Mouse (Mus musculus) intestine, embryonic 16.5 days (tissue): ENCODE measurements around the gene Ubn1. TPM values are rescaled to one million over a fixed set of nuclear protein-coding genes. Genes with fewer than 3 reads are reported as not detected.
A peak's percentile ranks its signal among the peaks of the same experiment; 100 is the strongest.

Source experiments
- ATAC-seq: fragments of 200-750 bp; cut with Nextera tagmentation; 2 replicates; pipeline ENCODE4 v1.8.0; 2017; ENCODE audit warnings: moderate TSS enrichment, moderate library complexity
- H3K27ac ChIP-seq: fragments of 300-500 bp; sonication (generic); 2 replicates; pipeline ENCODE4 v1.5.1; 2014; ENCODE audit warnings: mild to moderate bottlenecking, low read length
- H3K27me3 ChIP-seq: fragments of 300-500 bp; sonication (generic); replicated peaks from 2 replicates; pipeline ENCODE4 v1.6.1; 2014; ENCODE audit warnings: low read length, control low read depth, mixed read lengths; ENCODE audit not compliant: control insufficient read depth, insufficient read depth
- H3K36me3 ChIP-seq: fragments of 300-500 bp; sonication (generic); 2 replicates; pipeline ENCODE4 v1.6.1; 2014; ENCODE audit warnings: low read length, control low read depth; ENCODE audit not compliant: control insufficient read depth, insufficient read depth
- H3K4me1 ChIP-seq: fragments of 300-500 bp; sonication (generic); 2 replicates; pipeline ENCODE4 v1.6.1; 2014; ENCODE audit warnings: low read length, control low read depth, mixed read lengths; ENCODE audit not compliant: control insufficient read depth, insufficient read depth
- H3K4me2 ChIP-seq: fragments of 300-500 bp; sonication (generic); 2 replicates; pipeline ENCODE4 v1.6.1; 2014; ENCODE audit warnings: low read depth, low read length, control low read depth
- H3K4me3 ChIP-seq: fragments of 300-500 bp; sonication (generic); 2 replicates; pipeline ENCODE4 v1.5.1; 2014; ENCODE audit warnings: mild to moderate bottlenecking, low read length
- H3K9ac ChIP-seq: fragments of 300-500 bp; sonication (generic); 2 replicates; pipeline ENCODE4 v1.6.1; 2014; ENCODE audit warnings: low read depth, low read length
- H3K9me3 ChIP-seq: fragments of 300-500 bp; sonication (generic); 2 replicates; pipeline ENCODE4 v1.6.1; 2016; ENCODE audit warnings: low read length, control low read depth; ENCODE audit not compliant: control insufficient read depth
- WGBS: fragments of 180-500 bp; shearing (Covaris S2); extraction: QIAGEN DNeasy Blood & Tissue Kit; methylation state at CpG from one replicate; pipeline ENCODE4 v1.1.7; 2014; 5-methylcytosine and 5-hydroxymethylcytosine counted together
- polyA plus RNA-seq: library from polyadenylated mRNA; unstranded; fragments of >200 nt; fragmentation: Nextera tagmentation; extraction: Ambion mirVana; gene quantifications from 2 replicates; pipeline ENCODE4 v1.2.1, GENCODE M21; 2015

The Ubn1 gene
- polyA plus RNA-seq, 1 experiment from 2014 or later = 11.1 TPM

DNA sequence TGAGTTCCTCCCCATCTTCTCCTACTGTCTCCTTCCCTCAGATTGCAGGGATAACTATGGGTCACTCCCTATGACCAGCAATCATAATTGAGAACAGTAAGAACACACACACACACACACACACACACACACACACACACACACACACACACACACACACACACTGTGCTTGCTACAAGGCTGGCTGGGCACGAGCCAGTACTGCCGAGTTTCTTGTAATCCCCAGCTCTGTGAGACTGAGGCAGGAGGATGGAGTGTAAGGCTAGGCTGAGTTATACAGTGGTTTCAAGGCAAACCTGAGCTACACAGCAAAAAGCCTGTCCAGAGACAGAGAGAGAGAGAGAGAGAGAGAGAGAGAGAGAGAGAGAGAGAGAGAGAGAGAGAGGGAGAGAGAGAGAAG lies 80.3 kb downstream of the Ubn1 start:
- no peak overlapping the region for H3K4me3 ChIP-seq
- WGBS = 59% methylated on average over 2 of the region's 2 CpGs
- peaks cover 14% of the 10 kb centered on the region for H3K4me1 ChIP-seq
- H3K36me3 ChIP-seq = no peaks in the 10 kb centered on the region
- ATAC-seq = no peak
- H3K27ac ChIP-seq = no peak overlapping the region
- H3K9ac ChIP-seq = no peak overlapping the region
- H3K9me3 ChIP-seq = no peaks in the 10 kb centered on the region
- peaks cover 25% of the 10 kb centered on the region for H3K27me3 ChIP-seq
- H3K4me2 ChIP-seq = no peak overlapping the region

DNA sequence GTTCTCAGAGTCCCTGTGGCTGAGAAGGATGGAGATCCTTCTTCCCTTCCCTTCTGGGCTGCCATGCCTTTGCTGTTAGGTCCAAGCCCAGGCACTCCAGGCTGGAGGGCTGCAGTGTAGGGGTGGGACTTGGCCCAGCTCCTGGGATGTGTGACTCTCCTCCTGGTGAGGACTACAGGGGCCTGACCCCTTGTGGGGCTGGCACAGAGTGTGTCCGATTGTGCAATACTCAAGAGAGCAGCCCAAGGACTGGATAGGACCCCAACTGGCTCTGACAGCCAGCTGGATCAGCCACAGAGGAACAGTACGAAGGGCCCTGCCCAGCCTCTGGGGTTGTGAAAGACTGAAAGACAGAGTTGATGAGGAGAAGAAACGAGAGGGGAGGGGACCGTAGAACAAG lies 80.9 kb downstream of the Ubn1 start:
- 34% methylated on average over 4 of the region's 4 CpGs for WGBS
- Histone ChIP-seq H3K4me3 (no peak overlapping the region), H3K36me3 (no peaks in the 10 kb centered on the region), H3K27me3 (peaks cover 25% of the 10 kb centered on the region), H3K4me2 (no peak overlapping the region), H3K4me1 (peaks cover 16% of the 10 kb centered on the region), H3K9me3 (no peaks in the 10 kb centered on the region), H3K9ac (no peak overlapping the region), H3K27ac (no peak overlapping the region)
- ATAC-seq = no peak

- peak overlapping the region; percentile 64 for H3K4me3 ChIP-seq
- H3K27ac ChIP-seq = no peak overlapping the region
- ATAC-seq = 0 out of 2 replicates have a peak, but pooled peaks have one; percentile 4
- 5% methylated on average over 25 of the region's 25 CpGs for WGBS
- H3K27me3 ChIP-seq = peaks cover 25% of the 10 kb centered on the region
- H3K9me3 ChIP-seq = no peaks in the 10 kb centered on the region
- peak overlapping the region; percentile 69 for H3K4me2 ChIP-seq
- peaks cover 23% of the 10 kb centered on the region for H3K4me1 ChIP-seq
- H3K36me3 ChIP-seq = no peaks in the 10 kb centered on the region
- H3K9ac ChIP-seq = peak overlapping the region; percentile 71
Measured at GRCm38 (mm10) chr16:5131251-5131922, 81.5 kb downstream of the Ubn1 start.

DNA sequence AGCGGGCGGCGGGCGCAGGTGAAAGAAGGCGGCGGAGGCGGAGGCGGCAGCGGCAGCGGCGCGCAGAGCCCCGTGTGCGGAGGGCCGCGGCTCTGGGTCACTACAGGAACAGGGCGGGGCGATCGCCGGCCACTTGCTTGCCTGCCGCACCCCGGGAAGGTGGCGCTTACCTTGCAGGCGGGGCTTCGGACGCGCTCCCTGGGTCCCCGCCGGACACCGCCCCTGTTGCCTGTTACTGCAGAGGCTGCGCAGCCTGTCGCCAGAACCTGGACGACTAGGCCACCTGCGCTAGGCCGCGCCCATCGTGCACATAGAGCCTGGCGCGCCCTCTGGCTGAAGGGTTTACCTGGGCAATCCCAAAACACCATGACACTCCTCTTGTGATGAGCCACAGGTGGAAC lies 82.5 kb downstream of the Ubn1 start, which contains the start of gene Ppl:
Ppl (minus strand) TSS at position 21 of the 401 bp plus-strand sequence.
- peak within 1 kb of the TSS; percentile 69 for H3K4me2 ChIP-seq
- no peak within 1 kb of the TSS for H3K27ac ChIP-seq
- peak; percentile 90 for ATAC-seq
- H3K4me1 ChIP-seq = peaks cover 29% of the 10 kb centered on the region
- peaks cover 25% of the 10 kb centered on the region for H3K27me3 ChIP-seq
- under 1% methylated on average over 39 of the region's 39 CpGs for WGBS
- peak within 1 kb of the TSS; percentile 64 for H3K4me3 ChIP-seq
- H3K9ac ChIP-seq = peak within 1 kb of the TSS; percentile 71
- H3K36me3 ChIP-seq = no peaks in the 10 kb centered on the region
- H3K9me3 ChIP-seq = no peaks in the 10 kb centered on the region

DNA sequence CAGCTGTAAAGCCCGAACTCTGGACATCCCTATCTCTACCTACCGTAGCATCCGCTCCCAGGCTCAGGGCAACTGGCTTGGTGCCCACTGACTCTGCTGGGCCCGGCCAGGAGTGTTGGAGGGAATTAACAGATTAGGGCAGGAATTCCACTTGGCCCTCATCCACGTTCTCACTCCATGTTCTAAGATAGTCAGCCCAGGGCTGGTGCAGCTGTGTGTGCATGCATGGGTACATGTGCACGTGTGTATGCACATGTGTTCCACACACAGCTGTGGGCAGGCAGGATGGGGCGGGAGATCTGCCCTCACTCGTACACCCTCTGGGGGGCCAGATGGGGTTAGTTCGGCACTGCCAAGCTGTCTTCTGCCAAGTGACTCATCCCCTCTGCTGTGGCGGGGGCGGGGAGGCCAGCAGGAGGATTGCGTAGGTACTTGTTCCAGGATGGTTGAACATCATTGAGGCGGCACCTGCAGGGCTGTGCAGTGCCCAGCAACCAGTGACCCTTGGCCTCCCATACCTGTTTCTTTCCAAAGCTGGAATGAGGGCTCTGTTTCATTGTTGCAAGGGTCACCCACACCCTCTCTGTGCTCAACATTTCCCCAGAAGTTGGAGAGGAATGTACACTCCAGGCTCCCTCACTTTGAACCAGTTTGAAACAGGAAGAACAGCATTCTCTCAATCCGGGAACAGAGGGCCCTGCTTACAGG lies 84.9 kb downstream of the Ubn1 start:
- no peak overlapping the region for H3K9ac ChIP-seq
- H3K4me3 ChIP-seq = no peak overlapping the region
- ATAC-seq = peak; percentile 31
- H3K4me2 ChIP-seq = no peak overlapping the region
- H3K27me3 ChIP-seq = peaks cover 25% of the 10 kb centered on the region
- WGBS = 63% methylated on average over 14 of the region's 14 CpGs
- no peaks in the 10 kb centered on the region for H3K9me3 ChIP-seq
- H3K27ac ChIP-seq = 0 out of 2 replicates have a peak overlapping the region, but pooled peaks have one; percentile 16
- no peaks in the 10 kb centered on the region for H3K36me3 ChIP-seq
- peaks cover 29% of the 10 kb centered on the region for H3K4me1 ChIP-seq

DNA sequence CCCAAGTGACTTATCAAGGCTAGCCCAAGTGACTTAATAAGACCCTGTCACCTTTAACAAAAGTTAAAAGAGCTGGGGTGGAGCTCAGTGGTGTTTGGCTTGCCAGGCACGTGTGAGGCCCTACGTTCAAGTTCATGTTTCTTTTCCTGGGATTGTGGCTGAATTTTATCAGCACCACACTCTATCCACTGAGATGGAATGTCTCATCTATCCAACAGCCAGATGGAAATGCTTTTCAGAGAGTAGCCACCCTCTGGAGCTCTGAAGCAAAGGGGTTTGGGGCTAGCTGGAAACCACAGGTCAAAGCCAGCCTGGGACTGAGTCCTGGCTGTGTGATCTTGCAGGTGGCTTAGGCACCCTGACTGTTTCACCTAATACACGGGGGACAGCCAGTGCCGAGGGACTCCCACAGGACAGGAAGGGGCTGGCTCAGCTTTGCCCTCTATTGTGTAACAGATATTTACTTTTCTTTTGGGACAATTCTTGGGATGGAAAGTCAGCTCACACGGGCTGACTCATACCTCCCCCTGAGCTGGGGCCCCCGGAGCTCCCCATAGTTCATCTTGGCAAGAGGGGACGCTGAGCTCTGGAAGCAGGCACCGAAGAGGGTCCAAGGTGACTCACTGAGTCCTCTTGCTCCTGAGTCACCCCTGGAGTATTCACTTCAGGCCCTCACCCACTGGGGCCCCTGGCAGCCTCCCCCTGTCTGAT lies 85.8 kb downstream of the Ubn1 start:
- H3K27me3 ChIP-seq = peaks cover 23% of the 10 kb centered on the region
- H3K27ac ChIP-seq = peak overlapping the region; percentile 17; the same call in 1 of the 2 replicates
- peaks cover 27% of the 10 kb centered on the region for H3K4me1 ChIP-seq
- WGBS = 52% methylated on average over 8 of the region's 8 CpGs
- no peak overlapping the region for H3K9ac ChIP-seq
- no peaks in the 10 kb centered on the region for H3K9me3 ChIP-seq
- H3K4me3 ChIP-seq = no peak overlapping the region
- no peaks in the 10 kb centered on the region for H3K36me3 ChIP-seq
- H3K4me2 ChIP-seq = no peak overlapping the region
- 0 out of 2 replicates have a peak, but pooled peaks have one; percentile 1 for ATAC-seq

Other genes with a start within 250 kb of the Ubn1 start
- 0.09 and 0.22 TPM in 2 replicates for gene 4930562C15Rik, start 214.6 kb upstream of the Ubn1 start, polyA plus RNA-seq
- gene Ubald1, start 169.7 kb upstream of the Ubn1 start, polyA plus RNA-seq = 33.7 and 35.5 TPM in 2 replicates
- gene Mgrn1, start 163.8 kb upstream of the Ubn1 start, polyA plus RNA-seq = 82.7 and 84.6 TPM in 2 replicates
- 144 TPM in 2 replicates for gene Nudt16l1, start 111.3 kb upstream of the Ubn1 start, polyA plus RNA-seq
- 39.7 and 41.3 TPM in 2 replicates for gene Anks3, start 85.9 kb upstream of the Ubn1 start, polyA plus RNA-seq
- 0.11 TPM in 1 of 2 replicates, not detected in the other for gene Sept12, start 52.2 kb upstream of the Ubn1 start, polyA plus RNA-seq
- 133 and 146 TPM in 2 replicates for gene Smim22, start 42.8 kb upstream of the Ubn1 start, polyA plus RNA-seq
- 51.6 TPM in 2 replicates for gene Rogdi, start 36.5 kb upstream of the Ubn1 start, polyA plus RNA-seq
- gene Glyr1, start 194 bp upstream of the Ubn1 start, polyA plus RNA-seq = 139 and 140 TPM in 2 replicates
- 3.1 and 3.4 TPM in 2 replicates for gene Ppl, start 82.4 kb downstream of the Ubn1 start, polyA plus RNA-seq
- gene Sec14l5, start 97.1 kb downstream of the Ubn1 start, polyA plus RNA-seq = 0.05 TPM in 1 of 2 replicates, not detected in the other
- 39.5 and 42.2 TPM in 2 replicates for gene Nagpa, start 154.0 kb downstream of the Ubn1 start, polyA plus RNA-seq
- 2.8 and 4.2 TPM in 2 replicates for gene AU021092, start 172.2 kb downstream of the Ubn1 start, polyA plus RNA-seq
- 36.7 and 38.6 TPM in 2 replicates for gene Alg1, start 183.6 kb downstream of the Ubn1 start, polyA plus RNA-seq
- gene Eef2kmt, start 205.9 kb downstream of the Ubn1 start, polyA plus RNA-seq = 34.6 and 39.1 TPM in 2 replicates